Mouse (Mus musculus): ENCODE measurements around the gene Gm28048. TPM values are rescaled to one million over a fixed set of nuclear protein-coding genes. Genes with fewer than 3 reads are reported as not detected.
A peak's percentile ranks its signal among the peaks of the same experiment; 100 is the strongest.

The Gm28048 gene
- polyA plus RNA-seq, 1 experiment = 4.4 TPM

DNA sequence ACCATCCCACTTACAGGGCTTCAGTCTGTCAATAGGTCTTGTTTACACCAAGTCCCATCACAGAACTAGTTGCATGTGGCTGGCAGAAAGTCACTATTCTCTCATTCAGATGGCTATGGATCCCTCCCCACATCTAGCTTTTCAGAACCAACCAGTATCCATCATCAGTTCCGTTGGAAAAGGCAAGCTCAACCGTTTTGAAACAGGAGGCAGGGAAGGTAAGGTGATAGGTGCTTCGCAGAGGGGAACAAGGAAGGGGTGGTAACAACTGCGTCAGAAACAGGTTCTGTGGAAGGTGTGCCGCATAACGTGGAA lies 25.2 kb upstream of the Gm28048 start:
- DNase-seq = no peak

DNA sequence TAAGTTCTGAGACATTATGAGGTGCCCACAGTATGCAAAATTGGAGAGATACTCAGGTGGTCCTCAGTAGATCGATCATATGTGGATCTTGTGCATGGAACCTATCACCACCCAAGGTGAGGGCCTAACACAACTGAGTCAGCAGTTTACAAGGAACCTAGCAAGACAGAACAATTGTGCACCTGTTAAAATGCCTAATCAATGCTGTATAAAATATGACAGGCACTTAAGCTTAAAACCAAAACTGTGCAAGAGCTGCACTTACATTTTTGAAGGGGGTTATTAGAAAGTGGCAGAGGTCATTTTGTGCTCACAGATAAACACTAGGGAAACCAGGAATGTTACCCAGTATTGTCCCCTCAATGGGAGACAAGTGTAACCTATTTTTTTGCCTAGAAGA lies 23.4 kb upstream of the Gm28048 start:
- H3K4me1 ChIP-seq (ENCODE audit: control insufficient read depth, insufficient read depth, low read length) = no peaks in the 10 kb centered on the region; the same call in 1 of the 2 replicates
- no peaks in the 10 kb centered on the region for H3K27me3 ChIP-seq (ENCODE audit: control insufficient read depth, insufficient read depth, low read length)
- DNase-seq = no peak
- no peak overlapping the region for H3K27ac ChIP-seq (ENCODE audit: insufficient read depth, low read length)
- no peak overlapping the region for H3K4me3 ChIP-seq (replicated peaks; ENCODE audit: insufficient read depth, low read depth, low read length)
- TF ChIP-seq POLR2A (IDR thresholded peaks at IDR 0.05; ENCODE audit: borderline replicate concordance, insufficient read depth, low read length) = no peak
- TF ChIP-seq CTCF (IDR thresholded peaks at IDR 0.05; ENCODE audit: borderline replicate concordance, insufficient read depth, low read depth, low read length) = no peak
- 89% methylated on average over 1 of the region's 1 CpGs for WGBS

More for the DNA sequence above, 25.2 kb upstream of the Gm28048 start:
- WGBS = 2% methylated on average over 6 of the region's 6 CpGs
- H3K27ac ChIP-seq (ENCODE audit: insufficient read depth, low read length) = peak overlapping the region; percentile 48
- H3K4me1 ChIP-seq (ENCODE audit: control insufficient read depth, insufficient read depth, low read length) = no peaks in the 10 kb centered on the region; the same call in 1 of the 2 replicates
- TF ChIP-seq POLR2A (IDR thresholded peaks at IDR 0.05; ENCODE audit: borderline replicate concordance, insufficient read depth, low read length) = no peak
- no peak for TF ChIP-seq CTCF (IDR thresholded peaks at IDR 0.05; ENCODE audit: borderline replicate concordance, insufficient read depth, low read depth, low read length)
- peak overlapping the region; percentile 63 for H3K4me3 ChIP-seq (replicated peaks; ENCODE audit: insufficient read depth, low read depth, low read length)
- no peaks in the 10 kb centered on the region for H3K27me3 ChIP-seq (ENCODE audit: control insufficient read depth, insufficient read depth, low read length)

DNA sequence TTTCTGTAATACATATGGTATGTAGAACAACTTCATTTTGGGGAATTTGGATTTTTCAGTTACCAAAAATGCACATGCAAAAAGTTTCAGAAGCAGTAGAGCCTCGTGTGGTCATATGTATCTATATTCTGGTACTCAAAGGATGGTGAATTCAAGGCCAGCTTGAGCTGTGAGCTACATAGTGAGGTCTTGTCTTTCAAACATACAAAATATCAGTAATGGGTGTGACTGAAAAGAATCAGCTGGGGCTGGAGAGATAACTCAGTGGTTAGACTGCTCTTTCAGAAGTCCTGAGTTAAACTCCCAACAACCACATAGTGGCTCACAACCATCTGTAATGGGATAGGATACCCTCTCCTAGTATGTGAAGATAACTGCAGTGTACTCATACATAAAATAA lies 16.4 kb upstream of the Gm28048 start:
- H3K4me1 ChIP-seq (ENCODE audit: control insufficient read depth, insufficient read depth, low read length) = no peaks in the 10 kb centered on the region

DNA sequence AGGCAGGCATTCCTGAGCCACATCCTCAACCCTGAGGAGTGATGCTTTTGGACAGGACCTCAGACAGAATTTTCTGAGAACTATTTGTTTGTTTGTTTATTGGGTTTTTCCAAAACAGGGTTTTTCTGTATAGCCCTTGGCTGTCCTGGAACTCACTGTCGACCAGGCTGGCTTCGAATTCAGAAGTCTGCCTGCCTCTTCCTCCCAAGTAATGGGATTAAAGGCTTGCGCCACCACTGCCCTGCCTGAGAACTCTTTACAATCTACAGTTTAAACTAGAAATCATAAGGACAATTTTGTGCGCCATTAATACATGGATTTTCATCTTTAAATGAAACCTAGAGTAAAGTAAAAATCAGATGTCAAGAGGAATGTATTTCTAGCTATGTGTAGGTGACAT lies 13.6 kb upstream of the Gm28048 start:
- no peak overlapping the region for H3K4me3 ChIP-seq (replicated peaks; ENCODE audit: insufficient read depth, low read depth, low read length)
- H3K27ac ChIP-seq (ENCODE audit: insufficient read depth, low read length) = no peak overlapping the region
- TF ChIP-seq POLR2A (IDR thresholded peaks at IDR 0.05; ENCODE audit: borderline replicate concordance, insufficient read depth, low read length) (no peak), CTCF (IDR thresholded peaks at IDR 0.05; ENCODE audit: borderline replicate concordance, insufficient read depth, low read depth, low read length) (no peak)
- H3K27me3 ChIP-seq (ENCODE audit: control insufficient read depth, insufficient read depth, low read length) = no peaks in the 10 kb centered on the region
- WGBS = 96% methylated on average over 4 of the region's 4 CpGs
- H3K4me1 ChIP-seq (ENCODE audit: control insufficient read depth, insufficient read depth, low read length) = peaks cover 2% of the 10 kb centered on the region; the same call in 1 of the 2 replicates
- DNase-seq = no peak

More for the DNA sequence above, 16.4 kb upstream of the Gm28048 start:
- TF ChIP-seq POLR2A (IDR thresholded peaks at IDR 0.05; ENCODE audit: borderline replicate concordance, insufficient read depth, low read length) (no peak), CTCF (IDR thresholded peaks at IDR 0.05; ENCODE audit: borderline replicate concordance, insufficient read depth, low read depth, low read length) (no peak)
- H3K27me3 ChIP-seq (ENCODE audit: control insufficient read depth, insufficient read depth, low read length) = no peaks in the 10 kb centered on the region
- no peak overlapping the region for H3K4me3 ChIP-seq (replicated peaks; ENCODE audit: insufficient read depth, low read depth, low read length)
- no peak overlapping the region for H3K27ac ChIP-seq (ENCODE audit: insufficient read depth, low read length)
- 76% methylated on average over 1 of the region's 1 CpGs for WGBS
- DNase-seq = no peak

DNA sequence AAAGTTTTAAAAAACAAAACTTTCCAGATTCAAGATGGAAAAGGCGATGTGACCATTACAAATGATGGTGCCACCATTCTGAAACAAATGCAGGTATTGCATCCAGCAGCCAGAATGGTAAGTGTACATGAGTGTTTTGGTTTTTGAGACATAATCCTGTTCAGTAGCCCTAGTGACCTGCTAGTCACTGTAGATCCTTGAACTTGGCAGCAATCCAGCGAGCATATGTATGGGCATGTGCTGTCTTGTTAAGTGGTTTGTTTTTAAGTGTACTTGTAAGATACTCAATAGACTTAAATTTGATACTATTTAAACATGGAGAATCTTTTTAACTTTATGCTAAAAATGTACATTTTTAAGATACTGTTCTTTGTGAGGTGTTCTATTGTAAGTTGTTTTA lies 12.4 kb upstream of the Gm28048 start:
- WGBS = 62% methylated on average over 2 of the region's 2 CpGs
- no peak overlapping the region for H3K27ac ChIP-seq (ENCODE audit: insufficient read depth, low read length)
- TF ChIP-seq CTCF (IDR thresholded peaks at IDR 0.05; ENCODE audit: borderline replicate concordance, insufficient read depth, low read depth, low read length) (no peak), POLR2A (IDR thresholded peaks at IDR 0.05; ENCODE audit: borderline replicate concordance, insufficient read depth, low read length) (no peak)
- no peak overlapping the region for H3K4me3 ChIP-seq (replicated peaks; ENCODE audit: insufficient read depth, low read depth, low read length)
- no peaks in the 10 kb centered on the region for H3K27me3 ChIP-seq (ENCODE audit: control insufficient read depth, insufficient read depth, low read length)
- H3K4me1 ChIP-seq (ENCODE audit: control insufficient read depth, insufficient read depth, low read length) = peaks cover 2% of the 10 kb centered on the region; the same call in 1 of the 2 replicates
- DNase-seq = peak in 1 of 2 experiments; percentile 50

DNA sequence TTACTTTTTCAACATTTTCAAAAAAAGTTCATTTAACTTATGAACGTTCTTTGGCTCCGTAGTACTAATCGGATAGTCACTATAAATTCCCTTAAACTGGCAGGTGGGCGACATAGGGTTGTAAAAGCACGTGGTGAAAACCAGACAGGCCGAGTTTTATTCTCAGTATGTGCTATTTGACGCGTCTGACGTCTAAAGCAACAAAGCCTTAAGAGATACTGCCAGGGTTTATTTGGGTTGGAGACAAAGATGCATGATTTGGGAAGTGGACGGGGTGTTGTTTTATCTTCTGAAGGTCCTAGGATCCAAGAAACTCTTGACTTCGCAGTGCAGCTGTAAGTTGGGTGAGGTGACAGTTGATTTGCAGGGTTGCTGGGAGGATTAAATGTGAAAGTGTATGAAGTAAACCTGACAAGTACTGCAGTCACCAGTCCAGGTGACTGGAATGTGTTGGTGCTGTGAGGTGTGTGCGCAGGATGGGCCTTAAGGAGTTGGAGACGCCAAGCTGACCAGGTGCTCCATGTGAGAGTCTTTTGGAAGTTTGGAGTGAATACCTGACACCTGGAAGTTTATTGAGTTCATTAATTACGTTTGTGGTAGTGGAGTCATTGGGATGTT lies 9.4 kb upstream of the Gm28048 start:
- Histone ChIP-seq H3K4me1 (ENCODE audit: control insufficient read depth, insufficient read depth, low read length) (peaks cover 2% of the 10 kb centered on the region; the same call in 1 of the 2 replicates), H3K4me3 (replicated peaks; ENCODE audit: insufficient read depth, low read depth, low read length) (peak overlapping the region; percentile 44), H3K27me3 (ENCODE audit: control insufficient read depth, insufficient read depth, low read length) (no peaks in the 10 kb centered on the region), H3K27ac (ENCODE audit: insufficient read depth, low read length) (no peak overlapping the region)
- 9% methylated on average over 14 of the region's 14 CpGs for WGBS
- no peak for TF ChIP-seq CTCF (IDR thresholded peaks at IDR 0.05; ENCODE audit: borderline replicate concordance, insufficient read depth, low read depth, low read length)
- TF ChIP-seq POLR2A (IDR thresholded peaks at IDR 0.05; ENCODE audit: borderline replicate concordance, insufficient read depth, low read length) = no peak
- no peak for DNase-seq

DNA sequence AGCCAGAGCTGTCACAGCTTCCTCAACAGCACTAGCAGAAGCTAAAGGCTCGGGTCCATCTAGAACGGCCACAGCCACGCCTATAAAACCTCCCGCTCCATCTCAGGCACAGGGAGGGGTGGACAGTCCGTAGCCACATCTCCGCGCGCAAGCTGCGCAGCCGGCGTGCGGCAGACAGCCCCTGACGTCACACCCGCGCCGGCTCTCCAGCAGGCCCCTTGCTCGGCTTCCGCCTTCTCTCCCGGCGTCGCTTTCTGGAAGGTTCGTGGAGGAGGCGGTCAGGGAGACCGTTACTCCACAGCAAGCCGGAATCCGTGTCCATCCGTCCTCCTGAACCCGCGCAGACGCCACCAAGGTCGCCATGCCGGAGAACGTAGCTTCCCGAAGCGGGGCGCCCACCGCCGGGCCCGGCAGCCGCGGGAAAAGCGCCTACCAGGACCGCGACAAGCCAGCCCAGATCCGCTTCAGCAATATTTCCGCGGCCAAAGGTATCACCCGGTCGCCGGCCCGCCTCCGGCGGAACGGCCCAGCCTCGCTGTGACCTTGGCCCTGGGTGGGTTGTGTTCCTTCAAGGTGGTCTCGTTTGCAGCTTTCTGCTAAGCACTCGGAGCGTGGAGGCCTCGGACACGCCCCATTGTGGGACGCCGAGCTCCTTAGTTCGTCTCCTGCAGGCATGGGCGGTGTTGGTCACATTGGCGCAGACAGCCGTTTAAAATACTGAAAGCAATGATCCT lies 8.7 kb upstream of the Gm28048 start, which contains the start of gene Cct4:
Gene Cct4 (plus strand): TSS at position 127 of the 734 bp plus-strand sequence.
- WGBS = under 1% methylated on average over 66 of the region's 66 CpGs
- Histone ChIP-seq H3K27me3 (ENCODE audit: control insufficient read depth, insufficient read depth, low read length) (no peaks in the 10 kb centered on the region), H3K27ac (ENCODE audit: insufficient read depth, low read length) (peak within 1 kb of the TSS; percentile 78), H3K4me3 (replicated peaks; ENCODE audit: insufficient read depth, low read depth, low read length) (peak within 1 kb of the TSS; percentile 83), H3K4me1 (ENCODE audit: control insufficient read depth, insufficient read depth, low read length) (peaks cover 2% of the 10 kb centered on the region; the same call in 1 of the 2 replicates)
- TF ChIP-seq POLR2A (IDR thresholded peaks at IDR 0.05; ENCODE audit: borderline replicate concordance, insufficient read depth, low read length) (peak; percentile 83), CTCF (IDR thresholded peaks at IDR 0.05; ENCODE audit: borderline replicate concordance, insufficient read depth, low read depth, low read length) (no peak)
- peak; percentile 94 to 95 for DNase-seq

DNA sequence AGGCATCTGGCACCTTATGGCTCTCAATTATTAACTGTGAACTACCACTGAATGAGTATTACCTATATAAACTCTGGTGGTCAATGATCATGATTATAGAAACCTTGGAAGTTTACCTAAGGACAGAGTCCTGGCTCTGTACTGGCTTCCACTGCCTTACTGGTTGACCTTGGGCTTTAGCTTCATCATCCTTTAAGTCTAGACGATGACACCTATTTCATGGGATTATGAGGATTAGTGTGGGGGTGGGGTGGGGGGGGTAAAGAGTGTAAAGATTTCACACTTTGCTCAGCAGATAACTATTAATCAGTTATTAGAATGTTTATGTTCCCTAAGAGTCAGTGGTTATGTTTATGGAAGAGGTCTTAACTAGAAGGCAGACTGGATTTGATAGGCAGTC lies 7.9 kb upstream of the Gm28048 start:
- H3K4me3 ChIP-seq (replicated peaks; ENCODE audit: insufficient read depth, low read depth, low read length) = peak overlapping the region; percentile 83
- peaks cover 2% of the 10 kb centered on the region; the same call in 1 of the 2 replicates for H3K4me1 ChIP-seq (ENCODE audit: control insufficient read depth, insufficient read depth, low read length)
- TF ChIP-seq CTCF (IDR thresholded peaks at IDR 0.05; ENCODE audit: borderline replicate concordance, insufficient read depth, low read depth, low read length) (no peak), POLR2A (IDR thresholded peaks at IDR 0.05; ENCODE audit: borderline replicate concordance, insufficient read depth, low read length) (no peak)
- peak in 1 of 2 experiments; percentile 2 for DNase-seq
- H3K27me3 ChIP-seq (ENCODE audit: control insufficient read depth, insufficient read depth, low read length) = no peaks in the 10 kb centered on the region
- 27% methylated on average over 1 of the region's 1 CpGs for WGBS
- H3K27ac ChIP-seq (ENCODE audit: insufficient read depth, low read length) = no peak overlapping the region

Measured in cerebellum, adult 2 months (tissue).